Mouse (Mus musculus): ENCODE results near the gene Ccnjl.

Gene Ccnjl

GRCm38 (mm10) chr11:43520521-43520920 is 8.1 kb upstream of the Ccnjl start:
- no peak for DNase-seq (ENCODE audit: low spot score in 2 of 2)

GRCm38 (mm10) chr11:43528078-43528682 is 404 bp upstream of the Ccnjl start:
- no peak for DNase-seq (ENCODE audit: low spot score in 2 of 2)

- DNase-seq (ENCODE audit: low spot score in 2 of 2): no peak
Observed at GRCm38 (mm10) chr11:43530043-43530442, 1.5 kb downstream of the Ccnjl start.

GRCm38 (mm10) chr11:43531619-43532018 is 3.0 kb downstream of the Ccnjl start:
- DNase-seq (ENCODE audit: low spot score in 2 of 2): no peak

GRCm38 (mm10) chr11:43537074-43537473 is 8.5 kb downstream of the Ccnjl start:
- DNase-seq (ENCODE audit: low spot score in 2 of 2): peak in 1 of 2 experiments; percentile 25

GRCm38 (mm10) chr11:43539863-43540262 is 11.3 kb downstream of the Ccnjl start:
- no peak for DNase-seq (ENCODE audit: low spot score in 2 of 2)

GRCm38 (mm10) chr11:43543711-43544466 is 15.3 kb downstream of the Ccnjl start:
- DNase-seq (ENCODE audit: low spot score in 2 of 2): no peak

- no peak for DNase-seq (ENCODE audit: low spot score in 2 of 2)
Observed at GRCm38 (mm10) chr11:43544819-43545218, 16.2 kb downstream of the Ccnjl start.

- no peak for DNase-seq (ENCODE audit: low spot score in 2 of 2)
Observed at GRCm38 (mm10) chr11:43545873-43546475, 17.4 kb downstream of the Ccnjl start.

- no peak for DNase-seq (ENCODE audit: low spot score in 2 of 2)
Observed at GRCm38 (mm10) chr11:43546678-43547077, 18.1 kb downstream of the Ccnjl start.

- DNase-seq (ENCODE audit: low spot score in 2 of 2): no peak
Observed at GRCm38 (mm10) chr11:43548148-43548547, 19.6 kb downstream of the Ccnjl start.

GRCm38 (mm10) chr11:43548657-43549435 is 20.3 kb downstream of the Ccnjl start:
- DNase-seq (ENCODE audit: low spot score in 2 of 2): no peak

GRCm38 (mm10) chr11:43549701-43550100 is 21.1 kb downstream of the Ccnjl start:
- peak in 1 of 2 experiments; percentile 38 for DNase-seq (ENCODE audit: low spot score in 2 of 2)

- no peak for DNase-seq (ENCODE audit: low spot score in 2 of 2)
Observed at GRCm38 (mm10) chr11:43551756-43552155, 23.2 kb downstream of the Ccnjl start.

GRCm38 (mm10) chr11:43552675-43553074 is 24.1 kb downstream of the Ccnjl start:
- DNase-seq (ENCODE audit: low spot score in 2 of 2): no peak

GRCm38 (mm10) chr11:43556538-43556937 is 28.0 kb downstream of the Ccnjl start:
- no peak for DNase-seq (ENCODE audit: low spot score in 2 of 2)

GRCm38 (mm10) chr11:43559515-43560292 is 31.1 kb downstream of the Ccnjl start:
- no peak for DNase-seq (ENCODE audit: low spot score in 2 of 2)

GRCm38 (mm10) chr11:43563654-43564244 is 35.2 kb downstream of the Ccnjl start:
- no peak for DNase-seq (ENCODE audit: low spot score in 2 of 2)

GRCm38 (mm10) chr11:43565414-43565813 is 36.8 kb downstream of the Ccnjl start:
- DNase-seq (ENCODE audit: low spot score in 2 of 2): no peak

GRCm38 (mm10) chr11:43565852-43566251 is 37.3 kb downstream of the Ccnjl start:
- no peak for DNase-seq (ENCODE audit: low spot score in 2 of 2)

- no peak for DNase-seq (ENCODE audit: low spot score in 2 of 2)
Observed at GRCm38 (mm10) chr11:43566696-43567095, 38.1 kb downstream of the Ccnjl start.

Data from urinary bladder, postnatal 36 days (tissue).